Mouse (Mus musculus) adrenal gland, postnatal 25 days (tissue): ENCODE results near the gene Tmprss11f. TPM values are rescaled to one million over a fixed set of nuclear protein-coding genes. Genes with fewer than 3 reads are reported as not detected.
"Not testable (repeated sequence)": the region's sequence is repeated elsewhere in the genome, so short reads cannot be mapped to it uniquely, and the experiment has no call there.

Experiments
- DNase-seq: peaks from one replicate; pipeline ENCODE4 v3.0.0; 2021; ENCODE audit warnings: mixed read lengths
- long read RNA-seq: library from polyadenylated mRNA; stranded (forward); transcript quantifications from one replicate; pipeline ENCODE4 v2.0.0, GENCODE M21; 2021
- total RNA-seq: library from RNA; stranded (reverse); gene quantifications from 2 replicates; pipeline ENCODE4 v1.2.3, GENCODE M21; 2021

Tmprss11f gene
- total RNA-seq, result not detected in 2 replicates
- long read RNA-seq, result 0 reads

DNA sequence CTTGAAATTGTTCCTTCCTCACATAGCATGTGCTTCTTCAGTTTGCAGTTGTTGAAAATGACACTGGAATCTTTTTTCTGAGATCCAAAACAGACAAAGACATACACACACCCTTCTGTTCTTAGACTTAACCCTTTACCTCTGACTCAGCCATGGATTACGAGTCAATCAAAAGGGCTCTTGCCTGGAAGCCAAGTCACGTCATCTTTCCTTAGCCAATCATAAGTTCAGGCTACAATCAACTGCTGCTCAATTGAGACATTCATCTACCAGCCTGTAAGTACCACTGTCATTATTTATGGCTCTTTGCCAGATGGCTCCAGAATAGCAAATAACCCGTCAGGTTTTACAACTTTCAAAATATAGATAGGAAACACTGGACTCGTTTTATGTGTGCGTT lies at the start of gene Tmprss11f:
TSS of gene Tmprss11f (minus strand) at position 101 of the 400 bp plus-strand sequence.
- DNase-seq, result no peak

DNA sequence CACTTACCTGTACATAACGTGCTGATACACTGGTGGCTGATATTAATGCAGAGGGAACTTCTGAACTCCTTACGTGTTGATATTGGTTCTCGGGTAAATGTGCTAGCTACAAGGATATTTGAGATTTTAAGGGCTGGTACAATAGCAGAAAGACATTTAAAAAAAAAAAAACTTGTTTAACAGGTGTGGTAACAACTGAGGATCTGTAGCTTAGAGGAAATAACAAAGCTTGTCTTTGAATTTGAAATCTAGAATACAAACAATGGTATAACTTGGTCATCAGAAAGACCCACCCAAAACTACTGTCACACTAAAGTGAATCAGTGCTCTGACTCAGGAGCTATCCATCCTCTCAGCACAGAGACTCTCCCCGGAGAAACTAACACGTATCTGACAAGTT lies 44.0 kb upstream of the Tmprss11f start, which contains the start of gene Tmprss11b:
TSS of gene Tmprss11b (minus strand) at position 101 of the 400 bp plus-strand sequence.
- no peak for DNase-seq

DNA sequence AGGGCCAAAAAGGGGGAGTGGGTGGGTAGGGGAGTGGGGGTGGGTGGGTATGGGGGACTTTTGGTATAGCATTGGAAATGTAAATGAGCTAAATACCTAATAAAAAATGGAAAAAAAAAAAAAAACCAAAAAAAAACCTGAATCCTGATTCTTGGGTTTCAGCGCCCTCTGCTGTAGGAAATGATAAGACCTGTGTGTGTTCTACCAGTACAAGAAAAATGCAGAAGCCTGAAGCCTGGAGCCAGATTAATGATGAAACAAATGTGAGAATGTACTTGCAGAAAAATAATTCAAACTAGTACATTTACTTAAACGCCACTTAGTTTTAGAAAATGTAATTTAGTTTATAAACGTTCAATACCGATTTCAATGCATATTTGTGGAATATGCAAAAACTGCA lies 17.0 kb upstream of the Tmprss11f start:
- not testable (repeated sequence) for DNase-seq

DNA sequence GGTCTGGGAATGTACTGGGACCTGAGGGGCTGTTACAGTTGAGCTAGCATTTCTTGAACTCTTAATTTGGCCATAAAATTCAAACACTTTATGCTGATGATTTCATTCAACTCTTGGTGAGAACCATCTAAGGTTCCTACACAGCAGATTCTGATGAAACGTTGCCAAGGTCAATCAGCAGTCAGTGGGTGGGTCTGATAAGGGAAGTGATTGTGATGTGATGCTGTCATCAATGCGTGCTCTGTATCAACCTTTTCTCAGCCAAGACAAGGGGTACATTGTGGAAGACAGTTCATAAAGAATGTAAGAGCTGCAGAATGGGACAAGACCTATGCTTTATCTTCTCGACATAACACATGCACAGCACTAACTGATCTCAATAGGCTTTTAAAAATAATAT lies 8.6 kb upstream of the Tmprss11f start:
- DNase-seq, result no peak

DNA sequence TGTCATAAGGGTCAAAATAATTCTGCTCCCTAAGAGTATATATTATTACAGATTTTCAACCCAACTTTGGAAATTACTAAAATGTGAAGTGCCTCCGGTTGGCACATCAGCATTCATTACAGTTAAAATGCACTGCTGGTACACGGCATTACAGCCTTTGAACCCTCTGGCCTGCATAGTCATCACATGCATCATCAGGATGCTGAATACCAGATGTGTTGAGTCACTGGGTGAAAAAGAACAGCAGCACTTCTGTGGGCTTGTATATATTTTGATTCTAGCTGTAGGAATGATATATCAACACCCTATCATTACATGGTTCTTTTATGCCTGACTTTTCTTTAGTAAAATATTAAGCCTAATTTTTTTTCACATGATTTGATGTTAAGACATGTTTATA lies 1.5 kb downstream of the Tmprss11f start:
- no peak for DNase-seq

DNA sequence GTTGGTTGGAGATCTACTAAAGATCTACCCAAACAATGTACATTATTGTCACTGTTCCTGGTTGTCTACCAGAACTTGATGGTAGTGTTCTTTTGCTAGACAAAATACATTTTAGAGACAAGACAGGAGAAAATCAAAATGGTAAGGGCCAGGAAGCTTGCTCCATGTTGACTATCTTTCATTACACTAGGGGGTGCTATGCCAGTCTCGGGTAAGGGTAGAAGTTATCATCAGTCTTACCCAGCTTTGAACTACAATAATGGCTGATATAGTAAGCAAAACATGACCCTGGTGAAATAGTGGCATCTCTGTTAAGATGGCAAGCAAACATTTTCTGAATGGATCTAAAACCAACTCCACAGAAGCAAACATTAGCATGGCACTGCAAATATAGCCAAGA lies 10.4 kb downstream of the Tmprss11f start:
- DNase-seq, result no peak

DNA sequence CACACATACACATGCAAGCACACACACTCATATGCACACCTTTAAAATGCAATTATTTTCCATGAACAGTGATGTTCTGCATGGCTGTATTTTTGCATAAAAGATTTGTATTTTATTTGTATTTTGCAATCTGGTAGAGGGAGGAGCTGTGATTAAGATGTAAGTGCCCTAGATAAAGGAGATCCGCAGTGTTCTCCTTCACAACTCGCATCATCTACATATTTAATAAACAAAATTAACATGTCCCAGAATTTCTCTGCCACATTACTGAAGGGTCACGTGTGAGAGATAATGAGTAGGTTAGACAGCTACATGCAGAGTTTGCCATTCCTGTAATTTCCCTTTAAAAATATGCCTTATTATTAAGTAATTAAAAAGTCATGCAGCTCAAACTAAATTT lies 46.3 kb downstream of the Tmprss11f start:
- no peak for DNase-seq

DNA sequence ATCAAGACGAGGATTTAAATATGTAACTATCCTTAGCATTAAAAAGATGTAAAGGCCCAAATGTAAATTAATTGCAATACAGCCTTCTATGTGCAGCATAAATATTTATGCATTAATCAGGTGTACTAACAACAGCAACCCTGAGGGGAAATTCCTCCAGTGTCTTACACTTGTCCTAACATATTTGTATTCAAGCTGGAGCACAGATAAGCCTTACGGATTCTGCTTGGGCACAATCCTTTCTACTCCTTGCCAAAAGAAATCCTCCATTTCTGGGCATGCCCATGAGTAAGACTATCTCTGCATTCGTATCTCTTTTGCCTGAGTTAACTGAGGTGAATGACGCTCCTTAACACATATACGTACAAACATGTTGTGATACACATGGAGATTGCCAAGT lies 49.6 kb downstream of the Tmprss11f start:
- DNase-seq, result no peak

DNA sequence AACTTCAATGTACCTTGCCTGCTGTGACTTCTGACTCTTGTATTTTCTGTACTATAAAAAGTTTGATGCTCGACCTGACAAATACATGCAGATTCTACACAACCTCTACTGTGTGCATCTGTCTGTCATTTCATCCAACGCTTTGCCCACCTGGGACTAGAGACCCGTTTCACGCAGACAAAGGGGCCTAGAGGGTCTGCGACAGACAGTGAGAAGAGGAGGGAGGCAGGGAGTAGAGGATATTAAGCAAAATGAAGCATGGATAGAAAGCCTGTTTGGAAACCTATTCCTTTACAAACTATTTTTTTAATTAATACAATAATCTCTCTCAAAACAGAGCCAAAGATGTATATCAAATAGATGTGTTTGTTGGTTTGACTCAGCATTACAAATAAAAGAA lies 50.2 kb downstream of the Tmprss11f start:
- no peak for DNase-seq

DNA sequence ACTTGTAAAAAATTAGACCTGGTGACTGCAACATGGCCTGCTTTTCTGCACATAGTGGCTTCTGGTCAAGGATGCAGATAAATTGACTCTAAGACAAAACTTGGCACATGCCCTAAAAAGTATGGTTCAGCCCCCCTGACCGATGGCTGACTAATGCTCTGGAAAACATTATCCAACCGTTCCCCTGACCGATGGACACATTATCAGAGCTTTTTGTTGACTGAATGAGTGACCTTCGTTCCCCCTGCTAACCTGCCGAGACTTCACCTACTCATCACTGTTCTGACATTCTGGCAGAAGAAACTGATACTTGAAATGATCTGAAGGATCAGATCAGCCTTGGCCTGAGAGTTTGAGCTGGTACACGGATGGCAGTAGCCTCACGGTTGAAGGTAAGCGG lies 53.5 kb downstream of the Tmprss11f start:
- DNase-seq, result not testable (repeated sequence)

DNA sequence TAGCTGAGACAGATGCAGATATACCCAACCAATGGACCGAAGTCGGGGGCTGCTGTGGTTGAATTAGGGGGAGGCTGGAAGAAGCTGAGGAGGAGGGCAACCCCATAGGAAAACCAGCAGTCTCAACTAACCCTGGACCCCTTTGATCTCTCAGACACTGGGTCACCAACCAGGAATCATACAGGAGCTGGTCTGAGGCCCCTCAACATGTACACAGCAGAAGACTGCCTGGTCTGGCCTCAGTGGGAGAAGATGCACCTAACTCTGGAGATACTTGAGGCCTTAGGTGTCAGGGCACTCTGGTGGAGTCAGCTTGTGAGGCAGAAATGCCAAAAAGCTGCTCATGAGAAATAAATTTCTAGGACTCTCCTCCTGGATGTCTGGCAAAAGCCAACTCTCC lies 85.5 kb downstream of the Tmprss11f start:
- DNase-seq, result no peak

DNA sequence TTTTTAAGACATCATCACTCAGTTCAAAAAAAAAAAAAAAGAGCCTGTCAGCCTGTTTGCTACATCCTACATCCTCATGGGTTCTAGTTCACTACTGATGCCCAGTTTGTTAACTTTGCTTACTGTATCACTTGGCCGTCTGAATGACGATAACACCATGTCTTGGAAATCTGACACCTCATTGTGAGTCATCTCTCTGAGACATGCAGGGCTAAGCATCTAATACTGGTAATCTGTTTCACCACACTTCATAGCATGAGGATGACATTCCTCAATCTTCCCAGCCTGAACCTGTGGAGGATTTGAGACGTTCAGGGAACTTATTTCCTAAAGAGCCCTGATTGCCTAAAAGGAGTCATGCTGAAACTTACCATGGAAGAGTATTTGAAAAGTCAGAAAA lies 91.6 kb downstream of the Tmprss11f start:
- DNase-seq, result no peak

DNA sequence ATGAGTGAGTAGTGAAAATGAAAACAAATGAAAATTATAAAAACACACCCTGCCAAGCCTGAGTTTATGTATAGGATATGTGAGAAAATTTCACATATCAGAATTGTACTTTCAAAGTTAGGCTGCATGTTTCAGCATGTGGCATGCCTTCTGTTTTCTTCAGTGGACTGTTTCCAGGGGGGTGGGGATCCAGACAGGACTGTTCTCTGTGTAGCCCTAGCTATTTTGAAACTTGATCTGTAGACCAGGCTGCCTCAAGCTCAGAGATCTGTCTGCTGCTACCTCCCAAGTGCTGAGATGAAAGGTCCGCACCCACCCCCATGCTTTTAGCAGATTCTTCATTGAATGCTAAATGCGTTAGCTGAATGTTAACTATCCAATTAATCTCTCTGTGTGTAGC lies 103.5 kb downstream of the Tmprss11f start:
- no peak for DNase-seq

DNA sequence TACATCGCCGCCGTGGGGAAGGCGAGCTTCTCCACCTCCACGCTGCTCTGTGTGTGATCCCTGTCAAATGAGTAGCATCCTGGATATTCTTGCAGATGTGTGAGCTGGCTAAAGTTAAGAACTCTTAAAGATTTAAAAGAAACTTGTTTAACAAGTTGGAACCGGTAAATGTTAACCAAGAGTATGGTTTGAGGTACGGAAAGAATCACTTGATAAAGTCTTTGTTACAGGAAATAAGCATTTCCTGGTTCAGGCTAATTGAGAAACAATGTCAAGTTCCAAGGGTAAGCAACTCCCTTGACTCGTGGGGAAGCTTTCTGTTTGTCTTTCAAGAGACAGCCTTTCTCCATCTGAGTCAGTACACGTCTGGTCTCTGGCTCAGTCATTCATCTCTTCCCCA lies 113.7 kb downstream of the Tmprss11f start, which contains the start of gene Tmprss11g:
TSS of gene Tmprss11g (minus strand) at position 101 of the 400 bp plus-strand sequence.
- DNase-seq, result no peak

DNA sequence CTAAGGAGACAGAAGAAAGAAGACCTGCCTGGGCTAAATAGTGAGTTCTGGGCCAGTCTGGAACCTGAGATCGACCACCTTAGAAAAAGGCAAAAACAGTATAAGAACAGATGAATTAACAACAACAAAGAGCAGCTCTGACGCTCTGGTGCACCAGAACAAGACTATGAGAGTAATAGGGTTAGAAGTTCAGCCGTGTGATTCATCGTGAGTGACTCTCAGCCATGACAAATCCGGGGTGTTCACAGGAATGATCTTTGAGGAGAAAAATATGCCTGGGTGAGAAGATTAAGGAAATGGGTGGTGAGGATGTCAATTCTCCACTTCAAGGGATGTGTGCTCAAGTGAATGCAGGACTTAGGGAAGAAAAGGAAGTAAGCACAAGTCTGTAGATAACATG lies 120.7 kb downstream of the Tmprss11f start:
- no peak for DNase-seq

DNA sequence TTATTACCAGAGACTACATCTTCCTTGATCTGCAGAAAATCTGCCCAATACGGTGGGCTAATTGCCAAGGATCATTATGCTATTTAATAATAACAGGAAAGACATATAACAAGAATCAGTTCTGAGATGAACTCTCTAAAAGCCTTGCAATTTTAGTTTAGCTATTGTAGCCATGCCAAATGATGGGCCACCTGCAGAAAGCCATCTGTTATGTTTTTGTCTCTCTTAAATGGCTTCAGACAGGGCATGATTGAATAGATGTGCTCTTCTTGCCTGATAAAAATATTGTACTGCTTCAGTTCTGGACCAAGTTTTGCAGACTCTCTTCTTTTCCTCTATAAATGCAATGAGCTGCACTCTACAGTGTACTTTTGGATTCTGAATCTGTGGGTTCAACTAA lies 138.8 kb downstream of the Tmprss11f start:
- no peak for DNase-seq

DNA sequence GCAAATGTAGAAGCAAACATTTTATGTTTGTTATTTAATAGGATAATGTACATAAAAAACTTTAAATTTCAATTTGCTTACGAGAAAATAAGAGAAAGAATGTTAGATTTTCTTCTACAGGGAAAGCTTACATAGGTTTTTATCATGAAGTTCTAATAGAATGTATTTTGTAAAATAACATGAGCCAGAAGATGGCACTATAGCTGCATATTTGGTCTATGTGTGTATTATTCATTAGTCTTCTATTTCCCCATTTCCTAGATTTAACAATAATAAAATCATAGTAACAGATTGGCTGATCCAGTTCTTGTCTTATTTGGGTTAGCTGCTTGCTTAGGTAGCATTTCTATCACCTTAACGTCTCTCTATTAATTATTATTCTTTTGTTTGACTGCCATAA lies 149.7 kb downstream of the Tmprss11f start:
- no peak for DNase-seq

DNA sequence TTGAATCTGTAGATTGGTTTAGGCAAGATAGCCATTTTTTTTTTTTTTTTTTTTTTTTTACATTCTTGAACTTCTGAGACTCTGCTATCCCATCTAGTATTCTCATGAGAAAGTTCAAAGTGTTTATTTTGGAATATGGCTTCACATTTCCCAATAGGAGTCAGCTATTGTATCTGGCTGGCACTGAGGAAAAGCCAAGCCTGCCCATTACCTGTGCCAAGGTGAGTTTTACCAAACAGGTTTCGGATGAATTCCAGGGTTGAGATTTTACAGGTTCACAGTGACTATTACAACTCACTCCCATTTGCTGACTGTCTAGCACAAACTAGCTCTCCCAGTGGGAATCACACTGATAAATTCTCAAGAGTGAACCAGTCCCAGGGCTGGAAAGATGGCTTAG lies 150.2 kb downstream of the Tmprss11f start:
- no peak for DNase-seq

DNA sequence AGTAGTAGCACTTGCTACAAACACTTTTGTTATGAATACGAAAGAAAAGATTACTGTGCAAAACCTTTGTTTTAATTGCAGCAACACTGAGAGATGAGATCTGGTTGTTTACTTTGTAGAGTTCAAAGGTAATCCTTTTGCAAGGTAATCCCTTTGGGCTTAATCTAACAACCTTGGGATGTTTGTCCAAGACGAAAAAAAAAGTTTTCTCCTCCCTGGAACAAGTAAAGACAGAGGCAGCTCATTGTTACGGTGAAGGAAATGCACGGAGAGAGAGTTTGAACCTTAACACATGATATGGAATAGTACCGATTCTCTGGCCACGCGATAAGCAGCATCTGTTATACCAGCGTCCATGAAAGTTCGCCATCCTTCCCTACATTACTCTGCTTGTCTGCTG lies 158.4 kb downstream of the Tmprss11f start:
- no peak for DNase-seq

Other genes starting within 250 kb of the Tmprss11f start
- gene Tmprss11a, start 163.4 kb downstream of the Tmprss11f start, total RNA-seq, result not detected in 2 replicates
- gene Tmprss11g, start 113.8 kb downstream of the Tmprss11f start, total RNA-seq, result not detected in 2 replicates
- not detected in 2 replicates for gene Tmprss11b, start 43.9 kb upstream of the Tmprss11f start, total RNA-seq
- not detected in 2 replicates for gene Tmprss11e, start 113.4 kb upstream of the Tmprss11f start, total RNA-seq
- 55.5 and 61.1 TPM in 2 replicates for gene Ythdc1, start 171.8 kb upstream of the Tmprss11f start, total RNA-seq